Mouse (Mus musculus) forebrain, embryonic 11.5 days (tissue): ENCODE data around the gene Sult6b1. TPM values are rescaled to one million over a fixed set of nuclear protein-coding genes. Genes with fewer than 3 reads are reported as not detected.

ENCODE experiments used
- ATAC-seq: fragments of 200-750 bp; cut with Nextera tagmentation; replicated peaks from 2 replicates; pipeline ENCODE4 v1.8.0; 2017; ENCODE audit warnings: moderate TSS enrichment; ENCODE audit not compliant: low FRiP score
- DNase-seq: peaks from one replicate; pipeline ENCODE4 v3.0.0-alpha.2; 2017; ENCODE audit warnings: low spot score
- H3K27ac ChIP-seq: fragments of 300-500 bp; sonication (generic); 2 replicates; pipeline ENCODE4 v1.5.1; 2014; ENCODE audit warnings: low read depth, low read length
- H3K27me3 ChIP-seq: fragments of 300-500 bp; sonication (generic); 2 replicates; pipeline ENCODE4 v1.6.1; 2014; ENCODE audit warnings: mild to moderate bottlenecking, low read length, mixed read lengths; ENCODE audit not compliant: control insufficient read depth, insufficient read depth
- H3K36me3 ChIP-seq: fragments of 300-500 bp; sonication (generic); 2 replicates; pipeline ENCODE4 v1.6.1; 2014; ENCODE audit warnings: mild to moderate bottlenecking, low read length, moderate library complexity, mixed read lengths; ENCODE audit not compliant: control insufficient read depth, insufficient read depth
- H3K4me1 ChIP-seq: fragments of 300-500 bp; sonication (generic); replicated peaks from 2 replicates; pipeline ENCODE4 v1.6.1; 2014; ENCODE audit warnings: low read length, mixed read lengths; ENCODE audit not compliant: control insufficient read depth, insufficient read depth
- H3K4me2 ChIP-seq: fragments of 300-500 bp; sonication (generic); 2 replicates; pipeline ENCODE4 v1.6.1; 2014; ENCODE audit warnings: low read depth, mild to moderate bottlenecking, low read length, moderate library complexity, mixed read lengths; ENCODE audit not compliant: severe bottlenecking
- H3K4me3 ChIP-seq: fragments of 300-500 bp; sonication (generic); 2 replicates; pipeline ENCODE4 v1.5.1; 2014; ENCODE audit warnings: low read depth, low read length
- H3K9ac ChIP-seq: fragments of 300-500 bp; sonication (generic); 2 replicates; pipeline ENCODE4 v1.6.1; 2014; ENCODE audit warnings: low read length
- H3K9me3 ChIP-seq: fragments of 300-500 bp; sonication (generic); 2 replicates; pipeline ENCODE4 v1.6.1; 2016; ENCODE audit warnings: low read length, mixed read lengths; ENCODE audit not compliant: control insufficient read depth
- whole genome bisulfite sequencing: fragments of 180-500 bp; shearing (Covaris S2); extraction: QIAGEN DNeasy Blood & Tissue Kit; methylation state at CpG from one replicate; pipeline ENCODE4 v1.1.7; 2014; 5-methylcytosine and 5-hydroxymethylcytosine counted together
- polyA plus RNA-seq: library from polyadenylated mRNA; unstranded; fragments of >200 nt; fragmentation: Nextera tagmentation; extraction: Ambion mirVana; gene quantifications from 2 replicates; pipeline ENCODE4 v1.2.1, GENCODE M21; 2014

The Sult6b1 gene
- polyA plus RNA-seq, 1 experiment from 2014 or later = not detected

DNA sequence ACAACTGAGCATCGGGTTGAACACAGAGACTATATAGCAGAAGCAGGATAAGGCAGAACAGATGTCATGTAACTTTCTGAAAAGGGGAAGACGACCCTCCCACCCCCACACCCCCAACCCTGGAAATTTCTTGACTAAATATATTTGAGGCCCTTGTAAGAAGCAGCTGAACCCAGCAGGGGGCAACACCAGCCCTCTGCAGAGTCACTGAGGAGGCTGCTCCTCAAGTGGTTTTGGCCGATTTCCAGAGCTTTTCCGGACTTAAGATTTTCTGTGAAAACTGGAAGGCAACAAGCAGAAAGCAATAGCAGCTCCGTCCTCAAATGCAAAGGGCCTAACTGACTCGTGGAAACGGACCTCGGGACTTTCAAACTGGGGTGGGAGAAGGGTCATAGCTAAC, 11.4 kb downstream of the Sult6b1 start:
- ATAC-seq (no peak), DNase-seq (no peak)
- Histone ChIP-seq H3K4me2 (0 out of 2 replicates have a peak overlapping the region, but pooled peaks have one; percentile 15), H3K36me3 (no peaks in the 10 kb centered on the region), H3K27ac (no peak overlapping the region), H3K9me3 (no peaks in the 10 kb centered on the region), H3K9ac (no peak overlapping the region), H3K4me3 (no peak overlapping the region), H3K4me1 (no peaks in the 10 kb centered on the region), H3K27me3 (no peaks in the 10 kb centered on the region)
- 50% methylated on average over 8 of the region's 8 CpGs for WGBS

- H3K27ac ChIP-seq = no peak overlapping the region
- no peaks in the 10 kb centered on the region for H3K36me3 ChIP-seq
- H3K4me1 ChIP-seq = no peaks in the 10 kb centered on the region
- no peak overlapping the region for H3K4me2 ChIP-seq
- no peaks in the 10 kb centered on the region for H3K9me3 ChIP-seq
- ATAC-seq (no peak), DNase-seq (no peak)
- H3K9ac ChIP-seq = no peak overlapping the region
- H3K4me3 ChIP-seq = no peak overlapping the region
- WGBS = 85% methylated on average over 7 of the region's 7 CpGs
- no peaks in the 10 kb centered on the region for H3K27me3 ChIP-seq
These were observed 11.8 kb downstream of the Sult6b1 start for GRCm38 (mm10) chr17:78894991-78895390.

DNA sequence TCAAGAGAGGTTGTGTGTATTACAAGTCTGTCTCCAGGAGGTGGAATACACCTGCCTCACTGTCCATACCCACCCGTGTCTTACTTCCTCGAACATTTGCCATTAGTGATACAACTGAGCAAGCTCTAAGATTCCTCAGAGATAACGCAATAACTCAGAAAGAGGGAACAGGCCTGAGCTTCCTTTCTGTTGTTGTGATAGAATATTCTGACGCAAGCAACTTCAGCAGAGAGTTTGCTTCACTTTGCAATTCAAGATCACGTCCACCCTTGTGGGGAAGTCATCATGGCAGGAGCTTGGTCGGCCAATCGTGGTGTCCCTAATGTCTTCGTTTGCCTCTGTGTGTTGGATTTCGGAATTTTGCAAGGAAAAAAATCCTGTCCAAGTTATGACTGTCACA, 15.8 kb downstream of the Sult6b1 start:
- 85% methylated on average over 9 of the region's 9 CpGs for WGBS
- no peak for DNase-seq
- H3K4me3 ChIP-seq = no peak overlapping the region
- H3K4me2 ChIP-seq = no peak overlapping the region
- no peaks in the 10 kb centered on the region for H3K9me3 ChIP-seq
- H3K4me1 ChIP-seq = no peaks in the 10 kb centered on the region
- H3K36me3 ChIP-seq = no peaks in the 10 kb centered on the region
- no peak overlapping the region for H3K9ac ChIP-seq
- H3K27ac ChIP-seq = no peak overlapping the region
- no peak for ATAC-seq
- no peaks in the 10 kb centered on the region for H3K27me3 ChIP-seq

DNA sequence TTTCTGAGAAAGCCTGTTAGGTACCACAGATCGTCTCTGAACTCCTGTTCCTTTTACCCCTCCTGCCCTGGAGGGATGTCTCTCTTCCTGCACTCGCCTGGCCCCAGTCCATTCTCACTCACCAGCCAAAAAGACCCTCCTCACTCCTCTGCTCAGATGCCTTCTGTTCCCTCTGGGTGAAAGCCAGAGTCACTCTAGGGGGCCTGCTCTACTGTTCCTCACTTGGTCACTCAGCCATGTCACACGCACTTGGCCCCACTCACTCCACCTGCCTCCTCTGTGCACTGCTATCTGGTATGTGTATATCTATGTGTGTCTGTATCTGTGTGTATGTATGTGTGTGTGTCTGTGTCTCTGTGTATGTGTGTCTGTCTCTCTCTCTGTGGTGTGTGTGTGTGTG, 17.6 kb downstream of the Sult6b1 start:
- ATAC-seq (no peak), DNase-seq (no peak)
- no peaks in the 10 kb centered on the region for H3K27me3 ChIP-seq
- no peak overlapping the region for H3K4me3 ChIP-seq
- no peak overlapping the region for H3K4me2 ChIP-seq
- no peaks in the 10 kb centered on the region for H3K36me3 ChIP-seq
- H3K9ac ChIP-seq = no peak overlapping the region
- H3K27ac ChIP-seq = no peak overlapping the region
- H3K9me3 ChIP-seq = no peaks in the 10 kb centered on the region
- H3K4me1 ChIP-seq = no peaks in the 10 kb centered on the region
- 54% methylated on average over 3 of the region's 3 CpGs for WGBS

GRCm38 (mm10) chr17:78888554-78888953, 18.2 kb downstream of the Sult6b1 start:
- ATAC-seq = no peak

DNA sequence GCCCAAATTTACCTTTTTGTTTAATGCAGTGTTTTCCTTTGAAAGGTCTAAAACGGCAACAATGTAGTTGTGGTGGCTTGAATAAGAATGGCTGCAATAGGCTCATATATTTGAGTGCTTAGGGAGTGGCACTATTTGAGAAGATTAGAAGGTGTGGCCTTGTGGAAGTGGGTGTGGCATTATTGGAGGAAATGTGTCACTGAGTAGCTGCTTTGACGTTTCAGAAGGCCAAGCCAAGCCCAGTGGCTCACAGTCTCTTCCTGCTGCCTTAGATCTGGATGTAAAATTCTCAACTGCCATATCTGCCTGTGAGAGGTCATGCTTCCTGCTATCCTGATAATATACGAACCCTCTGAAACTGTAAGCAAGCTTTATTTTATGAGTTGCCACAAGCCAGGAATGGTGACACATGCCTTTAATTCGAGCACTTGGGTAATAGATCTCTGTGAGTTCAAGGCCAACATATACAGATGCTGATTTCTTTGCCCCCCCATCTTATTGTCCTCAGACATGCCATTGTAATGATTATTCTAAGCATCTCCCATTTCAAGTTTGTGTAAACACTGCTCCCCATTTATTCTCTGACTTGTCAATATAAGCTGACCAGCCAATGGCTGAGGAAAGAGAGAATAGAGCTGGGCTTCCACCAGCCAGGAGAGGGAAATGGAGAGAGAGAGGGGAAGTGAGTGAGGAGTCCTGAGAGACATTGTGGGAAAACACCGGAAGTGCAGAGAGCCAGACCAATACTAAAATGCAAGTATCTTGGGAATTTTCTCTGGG, 21.3 kb downstream of the Sult6b1 start:
- 88% methylated on average over 5 of the region's 5 CpGs for WGBS
- no peak overlapping the region for H3K4me3 ChIP-seq
- ATAC-seq = no peak

More at GRCm38 (mm10) chr17:78888554-78888953, 18.2 kb downstream of the Sult6b1 start:
- Histone ChIP-seq H3K9me3 (no peaks in the 10 kb centered on the region), H3K9ac (no peak overlapping the region), H3K27me3 (no peaks in the 10 kb centered on the region), H3K4me3 (no peak overlapping the region), H3K4me1 (no peaks in the 10 kb centered on the region), H3K4me2 (no peak overlapping the region), H3K36me3 (no peaks in the 10 kb centered on the region), H3K27ac (no peak overlapping the region)
- DNase-seq = no peak
- WGBS = 81% methylated on average over 4 of the region's 4 CpGs

GRCm38 (mm10) chr17:78883291-78883690, 23.5 kb downstream of the Sult6b1 start:
- DNase-seq = no peak
- Histone ChIP-seq H3K9ac (no peak overlapping the region), H3K36me3 (no peaks in the 10 kb centered on the region), H3K4me3 (no peak overlapping the region), H3K4me2 (no peak overlapping the region), H3K9me3 (no peaks in the 10 kb centered on the region), H3K27me3 (no peaks in the 10 kb centered on the region), H3K27ac (no peak overlapping the region), H3K4me1 (peaks cover 4% of the 10 kb centered on the region; the same call in 1 of the 2 replicates)
- 92% methylated on average over 4 of the region's 4 CpGs for WGBS
- ATAC-seq = no peak

More for the DNA sequence above, 21.3 kb downstream of the Sult6b1 start:
- no peak overlapping the region for H3K9ac ChIP-seq
- peaks cover 4% of the 10 kb centered on the region; the same call in 1 of the 2 replicates for H3K4me1 ChIP-seq
- no peaks in the 10 kb centered on the region for H3K36me3 ChIP-seq
- no peaks in the 10 kb centered on the region for H3K9me3 ChIP-seq
- no peak overlapping the region for H3K27ac ChIP-seq
- no peak for DNase-seq
- no peak overlapping the region for H3K4me2 ChIP-seq
- no peaks in the 10 kb centered on the region for H3K27me3 ChIP-seq

GRCm38 (mm10) chr17:78882401-78883112, 24.2 kb downstream of the Sult6b1 start, which contains the start of gene Eif2ak2:
Gene Eif2ak2 (minus strand): TSS chr17:78882573.
- Histone ChIP-seq H3K9me3 (no peaks in the 10 kb centered on the region), H3K4me1 (peaks cover 4% of the 10 kb centered on the region; the same call in 1 of the 2 replicates), H3K36me3 (no peaks in the 10 kb centered on the region), H3K9ac (peak within 1 kb of the TSS; percentile 68), H3K4me2 (peak within 1 kb of the TSS; percentile 68), H3K27ac (peak within 1 kb of the TSS; percentile 18; the same call in 1 of the 2 replicates), H3K4me3 (peak within 1 kb of the TSS; percentile 48), H3K27me3 (no peaks in the 10 kb centered on the region)
- ATAC-seq (peak; percentile 94), DNase-seq (peak; percentile 90)
- 3% methylated on average over 27 of the region's 28 CpGs for WGBS
